Mouse (Mus musculus) urinary bladder, postnatal 10 days (tissue): ENCODE results near the gene Ada.
"Not testable (repeated sequence)": the region's sequence is repeated elsewhere in the genome, so short reads cannot be mapped to it uniquely, and the experiment has no call there.

Experiments used
- DNase-seq: peaks from one replicate; pipeline ENCODE4 v3.0.0; 2022; ENCODE audit warnings: low spot score

Gene Ada

GRCm38 (mm10) chr2:163697764-163698480 is 52.1 kb downstream of the Ada start:
- DNase-seq, result no peak

- DNase-seq, result no peak
These were observed 53.3 kb downstream of the Ada start for GRCm38 (mm10) chr2:163696763-163697162.

- no peak for DNase-seq
These were observed 56.2 kb downstream of the Ada start for GRCm38 (mm10) chr2:163693716-163694314.

GRCm38 (mm10) chr2:163692873-163693612 is 57.0 kb downstream of the Ada start:
- no peak for DNase-seq

GRCm38 (mm10) chr2:163691846-163692605 is 58.0 kb downstream of the Ada start:
- DNase-seq, result no peak

GRCm38 (mm10) chr2:163690409-163691304 is 59.4 kb downstream of the Ada start:
- DNase-seq, result no peak

- DNase-seq, result no peak
These were observed 60.3 kb downstream of the Ada start for GRCm38 (mm10) chr2:163689771-163690170.

GRCm38 (mm10) chr2:163688377-163688776 is 61.7 kb downstream of the Ada start:
- not testable (repeated sequence) for DNase-seq

- DNase-seq, result no peak
These were observed 63.2 kb downstream of the Ada start for GRCm38 (mm10) chr2:163686886-163687285.

GRCm38 (mm10) chr2:163686233-163686632 is 63.8 kb downstream of the Ada start:
- DNase-seq, result no peak

GRCm38 (mm10) chr2:163685761-163686200 is 64.3 kb downstream of the Ada start:
- no peak for DNase-seq

GRCm38 (mm10) chr2:163685287-163685686 is 64.8 kb downstream of the Ada start:
- no peak for DNase-seq

- DNase-seq, result no peak
These were observed 67.7 kb downstream of the Ada start for GRCm38 (mm10) chr2:163682344-163682743.

- DNase-seq, result no peak
These were observed 73.3 kb downstream of the Ada start for GRCm38 (mm10) chr2:163676745-163677144.
